Mouse (Mus musculus) midbrain, embryonic 15.5 days (tissue): ENCODE results near the gene Crtac1. TPM values are rescaled to one million over a fixed set of nuclear protein-coding genes. Genes with fewer than 3 reads are reported as not detected.

Source experiments
- ATAC-seq: fragments of 200-750 bp; cut with Nextera tagmentation; replicated peaks from 2 replicates; pipeline ENCODE4 v1.8.0; 2017; ENCODE audit warnings: moderate TSS enrichment
- H3K27ac ChIP-seq: fragments of 300-500 bp; sonication (generic); 2 replicates; pipeline ENCODE4 v1.5.1; 2015; ENCODE audit warnings: mild to moderate bottlenecking, inconsistent platforms
- H3K27me3 ChIP-seq: fragments of 300-500 bp; sonication (generic); replicated peaks from 2 replicates; pipeline ENCODE4 v1.6.1; 2015; ENCODE audit warnings: inconsistent platforms
- H3K36me3 ChIP-seq: fragments of 300-500 bp; sonication (generic); replicated peaks from 2 replicates; pipeline ENCODE4 v1.6.1; 2015; ENCODE audit warnings: inconsistent platforms
- H3K4me1 ChIP-seq: fragments of 300-500 bp; sonication (generic); 2 replicates; pipeline ENCODE4 v1.6.1; 2015; ENCODE audit warnings: inconsistent platforms
- H3K4me2 ChIP-seq: fragments of 300-500 bp; sonication (generic); 2 replicates; pipeline ENCODE4 v1.6.1; 2015; ENCODE audit warnings: inconsistent platforms, mild to moderate bottlenecking, moderate library complexity
- H3K4me3 ChIP-seq: fragments of 300-500 bp; sonication (generic); 2 replicates; pipeline ENCODE4 v1.5.1; 2015; ENCODE audit warnings: mild to moderate bottlenecking, inconsistent platforms
- H3K9ac ChIP-seq: fragments of 300-500 bp; sonication (generic); 2 replicates; pipeline ENCODE4 v1.6.1; 2015; ENCODE audit warnings: mild to moderate bottlenecking, inconsistent platforms
- H3K9me3 ChIP-seq: fragments of 300-500 bp; sonication (generic); 2 replicates; pipeline ENCODE4 v1.6.1; 2016; ENCODE audit warnings: inconsistent platforms
- WGBS: fragments of 180-500 bp; shearing (Covaris S2); methylation state at CpG from one replicate; pipeline ENCODE4 v1.1.7; 2015; ENCODE audit warnings: mixed read lengths; 5-methylcytosine and 5-hydroxymethylcytosine counted together
- microRNA-seq: library from miRNA; unstranded; fragments of <30 nt; microRNA quantifications from one replicate; pipeline ENCODE4, GENCODE M21; 2016
- polyA plus RNA-seq: library from polyadenylated mRNA; unstranded; fragments of >200 nt; fragmentation: Nextera tagmentation; extraction: Ambion mirVana; gene quantifications from 2 replicates; pipeline ENCODE4 v1.2.1, GENCODE M21; 2015

Gene Crtac1
- polyA plus RNA-seq, 1 experiment from 2014 or later, result 24.6 TPM

DNA sequence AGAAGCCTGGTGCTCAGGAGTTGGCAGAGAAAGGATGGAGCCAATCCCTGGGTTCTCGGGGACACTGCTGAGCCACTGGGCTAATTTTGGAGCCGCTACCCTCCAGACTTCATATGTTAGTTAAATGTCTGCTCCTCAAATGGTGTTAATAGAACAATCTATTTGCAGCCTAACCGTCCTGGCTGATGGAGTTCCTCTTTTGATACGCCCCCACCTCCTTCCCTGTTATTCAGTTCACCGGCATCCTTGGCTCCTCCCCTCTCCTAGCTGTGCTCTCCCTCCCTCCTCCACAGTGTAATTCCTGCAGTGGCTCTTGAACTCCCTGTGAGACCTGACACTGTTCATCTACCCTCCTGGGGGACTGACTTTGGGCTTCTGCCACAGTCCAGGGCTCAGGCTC is 185.0 kb downstream of the Crtac1 start:
- no peaks in the 10 kb centered on the region for H3K27me3 ChIP-seq

DNA sequence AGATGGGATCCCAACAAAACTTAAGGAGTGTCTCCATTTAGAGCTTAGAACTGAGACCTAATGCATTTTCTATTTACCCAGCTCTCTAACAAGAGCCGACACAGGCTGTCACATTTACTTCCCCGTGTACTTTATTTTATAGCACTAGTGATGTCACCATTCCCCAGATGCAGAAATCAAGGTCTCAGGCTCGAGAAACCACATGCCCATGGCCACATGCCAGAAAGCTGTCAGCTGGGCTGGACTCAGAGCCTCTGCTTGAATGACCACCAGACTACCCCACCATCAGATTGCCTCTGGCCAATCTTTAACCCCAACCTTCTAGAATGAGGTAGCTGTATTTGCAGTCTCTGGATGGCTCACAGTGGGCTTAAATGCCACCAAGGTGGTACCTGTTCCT is 188.2 kb downstream of the Crtac1 start:
- Histone ChIP-seq H3K27me3 (no peaks in the 10 kb centered on the region), H3K4me3 (no peak overlapping the region), H3K9ac (no peak overlapping the region), H3K4me2 (no peak overlapping the region), H3K4me1 (no peaks in the 10 kb centered on the region), H3K9me3 (no peaks in the 10 kb centered on the region), H3K27ac (no peak overlapping the region), H3K36me3 (no peaks in the 10 kb centered on the region)
- 68% methylated on average over 3 of the region's 3 CpGs for WGBS
- ATAC-seq, result no peak

More for the DNA sequence above, 185.0 kb downstream of the Crtac1 start:
- no peak for ATAC-seq
- Histone ChIP-seq H3K4me2 (no peak overlapping the region), H3K9ac (no peak overlapping the region), H3K36me3 (no peaks in the 10 kb centered on the region), H3K4me1 (no peaks in the 10 kb centered on the region), H3K9me3 (no peaks in the 10 kb centered on the region), H3K4me3 (no peak overlapping the region), H3K27ac (no peak overlapping the region)
- WGBS, result 47% methylated on average over 5 of the region's 5 CpGs

DNA sequence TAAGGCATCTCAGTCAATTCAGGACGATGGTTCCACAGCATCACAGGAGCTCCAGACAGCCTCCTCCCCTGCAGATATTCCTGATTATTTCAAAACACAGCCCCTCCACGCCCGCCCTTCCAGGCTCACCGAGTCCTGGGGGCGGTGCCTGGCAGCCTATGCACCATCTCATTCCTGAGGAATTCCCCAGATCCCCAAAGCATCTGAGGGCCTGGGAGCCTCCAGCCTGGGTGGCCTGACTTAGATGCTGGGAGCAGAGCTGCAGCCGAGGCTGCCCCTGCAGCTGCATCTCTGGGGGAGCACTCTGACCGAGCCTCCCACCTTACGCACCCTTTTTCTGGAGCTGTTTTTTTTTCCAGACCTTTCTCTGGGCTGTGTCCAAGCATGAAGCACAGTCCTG is 190.7 kb downstream of the Crtac1 start:
- Histone ChIP-seq H3K9ac (no peak overlapping the region), H3K27me3 (no peaks in the 10 kb centered on the region), H3K4me1 (peaks cover 7% of the 10 kb centered on the region; the same call in 1 of the 2 replicates), H3K4me2 (no peak overlapping the region), H3K4me3 (no peak overlapping the region), H3K9me3 (no peaks in the 10 kb centered on the region), H3K36me3 (no peaks in the 10 kb centered on the region), H3K27ac (no peak overlapping the region)
- WGBS, result 62% methylated on average over 8 of the region's 8 CpGs
- ATAC-seq, result no peak

DNA sequence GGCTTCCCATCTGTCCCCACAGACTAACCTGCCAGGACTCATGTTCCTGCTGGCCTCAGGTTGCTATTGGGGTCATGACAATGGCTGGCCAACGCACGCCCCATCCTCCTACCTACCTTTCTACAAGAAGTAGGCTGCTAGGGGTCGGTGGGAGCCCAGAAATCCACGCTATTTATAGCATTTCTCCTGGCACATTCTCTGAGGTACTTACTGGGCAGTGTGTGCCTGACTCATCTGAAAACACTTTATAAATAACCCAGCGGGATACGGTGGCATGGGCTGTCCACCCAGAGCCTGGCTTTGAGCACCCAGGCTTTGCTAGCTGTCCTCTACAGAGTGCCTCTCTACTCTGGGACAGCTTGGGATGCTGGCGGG is 193.3 kb downstream of the Crtac1 start:
- Histone ChIP-seq H3K27ac (no peak overlapping the region), H3K36me3 (no peaks in the 10 kb centered on the region), H3K9ac (no peak overlapping the region), H3K27me3 (no peaks in the 10 kb centered on the region), H3K4me3 (no peak overlapping the region), H3K4me1 (peaks cover 7% of the 10 kb centered on the region; the same call in 1 of the 2 replicates), H3K9me3 (no peaks in the 10 kb centered on the region), H3K4me2 (no peak overlapping the region)
- WGBS, result 78% methylated on average over 7 of the region's 7 CpGs
- ATAC-seq, result no peak

DNA sequence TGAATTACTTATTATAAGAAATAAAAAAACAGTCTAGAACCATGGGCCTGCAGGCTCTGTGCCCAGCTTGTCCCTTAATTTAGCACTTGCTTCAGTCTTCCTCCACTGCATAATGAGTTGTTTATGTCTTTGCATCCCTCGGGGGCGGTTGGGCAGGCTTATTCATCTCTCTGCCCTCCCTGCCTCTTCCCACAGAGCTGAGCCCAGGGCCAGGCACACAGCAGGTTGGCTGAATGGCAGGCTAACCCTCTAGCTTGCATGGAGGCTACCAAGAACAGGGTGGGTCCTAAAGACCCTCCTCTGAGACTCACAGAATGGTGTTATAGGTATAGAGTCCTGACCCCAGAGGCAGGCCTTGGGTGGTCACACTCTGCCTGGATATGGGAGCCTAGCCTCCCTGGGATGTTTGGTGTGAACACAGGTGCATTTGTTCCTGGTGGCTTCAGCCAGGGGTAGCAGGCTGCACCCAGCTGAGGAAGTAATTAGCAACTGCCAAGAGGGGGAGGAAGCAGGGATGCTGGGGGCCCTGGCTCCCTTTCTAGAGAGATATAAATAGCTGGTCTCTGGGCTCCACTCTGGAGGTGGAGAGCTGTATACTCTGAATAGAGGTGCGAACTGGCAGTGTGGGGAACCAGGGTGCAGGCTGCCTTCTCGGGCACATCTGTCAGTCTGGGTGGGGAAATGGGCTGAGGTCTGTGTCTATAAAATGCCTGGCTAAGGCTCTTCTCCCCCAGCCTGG is 193.8 kb downstream of the Crtac1 start:
- Histone ChIP-seq H3K4me1 (peaks cover 7% of the 10 kb centered on the region; the same call in 1 of the 2 replicates), H3K36me3 (no peaks in the 10 kb centered on the region), H3K4me2 (no peak overlapping the region), H3K4me3 (no peak overlapping the region), H3K27me3 (no peaks in the 10 kb centered on the region), H3K9me3 (no peaks in the 10 kb centered on the region), H3K27ac (peak overlapping the region; percentile 27; the same call in 1 of the 2 replicates), H3K9ac (no peak overlapping the region)
- ATAC-seq, result no peak
- 20% methylated on average over 4 of the region's 4 CpGs for WGBS

Small RNAs within 50 kb of the gene (microRNA-seq; reads per million reads assigned to microRNA genes)
- gene Gm26339 (not detected), gene Mir3085 (2.2 reads per million, percentile 7 among the genes with 10 or more reads in this experiment)

Other genes with a start within 250 kb of the Crtac1 start
- 1.1 and 1.3 TPM in 2 replicates for gene Sfrp5, start 229.5 kb downstream of the Crtac1 start, polyA plus RNA-seq
- 62.7 and 65.5 TPM in 2 replicates for gene Golga7b, start 184.2 kb downstream of the Crtac1 start, polyA plus RNA-seq
- 13.6 and 13.7 TPM in 2 replicates for gene R3hcc1l, start 87.0 kb upstream of the Crtac1 start, polyA plus RNA-seq
- gene Loxl4, start 181.0 kb upstream of the Crtac1 start, polyA plus RNA-seq, result 0.14 TPM in 2 replicates